Mouse (Mus musculus): ENCODE results near the gene Micall2. TPM values are rescaled to one million over a fixed set of nuclear protein-coding genes. Genes with fewer than 3 reads are reported as not detected.
A peak's percentile ranks its signal among the peaks of the same experiment; 100 is the strongest.
"Not testable (repeated sequence)": the region's sequence is repeated elsewhere in the genome, so short reads cannot be mapped to it uniquely, and the experiment has no call there.

Micall2 gene
- 1 to 10 TPM; 1.3 to 2.6 (median 1.9) TPM for total RNA-seq (2022)

DNA sequence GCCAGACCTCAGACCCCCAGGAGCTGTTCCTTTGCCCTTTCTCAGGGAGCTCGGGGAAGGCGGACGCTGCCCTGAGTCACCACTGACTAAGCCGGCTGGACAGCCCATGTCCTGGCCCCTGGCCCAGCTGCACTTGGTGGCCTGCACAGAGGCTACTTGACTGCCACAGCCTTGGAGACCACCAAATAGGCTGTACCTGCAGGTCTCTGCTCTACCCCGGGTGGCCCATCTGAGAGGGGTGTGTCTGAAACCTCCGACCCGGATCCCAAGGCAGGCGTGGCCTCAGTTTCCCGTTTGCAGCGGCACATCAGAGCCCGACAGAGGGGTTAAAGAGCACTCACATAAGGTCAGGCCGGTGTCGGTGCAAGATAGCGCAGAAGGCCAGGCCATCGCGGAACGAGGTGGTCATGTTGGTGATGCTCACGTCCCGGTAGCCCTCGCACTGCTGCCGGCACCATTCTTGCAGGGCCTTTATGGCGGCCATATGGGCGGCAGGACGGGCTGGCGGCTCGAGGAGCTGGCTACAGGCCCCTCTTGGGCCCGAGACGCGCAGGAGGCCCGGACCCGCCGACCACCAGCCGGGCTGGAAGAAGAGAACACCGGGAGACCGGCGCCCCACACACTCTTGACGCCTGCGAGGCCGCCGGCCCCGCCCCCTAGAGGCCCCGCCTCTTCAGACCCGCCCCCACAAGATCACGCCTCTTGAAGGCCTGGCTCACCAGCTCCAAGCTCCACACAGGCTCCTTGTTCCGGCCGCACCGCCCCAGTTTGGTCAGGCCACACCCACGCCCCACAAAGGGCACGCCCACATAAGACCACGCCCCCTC is at the start of gene Micall2:
Gene Micall2 (minus strand): TSS at position 660 of the 827 bp plus-strand sequence.
- peak; percentile 97 for DNase-seq (ENCODE audit: low spot score)

DNA sequence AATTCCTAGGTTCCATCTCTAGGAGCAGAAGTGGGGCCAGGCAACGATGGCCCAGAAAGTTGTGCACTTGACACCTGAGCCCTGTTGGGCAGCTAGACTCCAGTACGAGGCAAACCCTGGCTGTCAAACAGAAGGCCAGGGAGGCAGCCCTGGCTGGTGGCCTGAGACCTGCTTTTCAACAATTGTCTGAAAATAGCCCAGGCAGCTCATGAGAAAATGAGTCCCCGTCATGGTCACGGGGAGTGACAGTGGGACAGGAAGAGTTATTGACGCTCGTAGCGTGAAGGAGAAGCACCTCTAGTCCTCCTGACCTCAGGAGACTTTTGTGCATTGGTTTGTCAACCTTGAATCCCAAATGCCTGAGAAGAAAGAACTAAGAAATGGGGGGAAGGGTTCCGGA is 45.3 kb upstream of the Micall2 start:
- peak; percentile 67 for DNase-seq (ENCODE audit: low spot score)

DNA sequence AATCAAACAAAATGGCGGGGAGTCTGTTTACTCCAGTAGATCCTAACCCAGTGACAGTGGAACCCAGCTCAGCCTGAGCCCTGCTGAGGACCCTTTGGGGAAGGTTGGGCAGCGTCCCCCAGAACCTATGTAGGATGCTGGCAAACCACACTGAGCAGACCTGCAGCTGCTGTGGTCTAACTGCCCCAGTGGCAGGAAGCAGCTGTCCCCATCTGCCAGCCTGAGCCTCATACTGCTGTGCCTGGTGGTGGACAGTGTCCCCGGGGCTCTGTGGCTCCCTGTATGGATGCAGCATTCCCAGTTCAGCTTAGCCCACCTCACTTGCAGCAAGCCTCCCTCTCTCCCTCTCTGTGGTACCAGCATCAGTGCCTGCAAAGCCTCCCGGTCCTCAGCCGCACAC is 40.8 kb upstream of the Micall2 start:
- no peak for DNase-seq (ENCODE audit: low spot score)

DNA sequence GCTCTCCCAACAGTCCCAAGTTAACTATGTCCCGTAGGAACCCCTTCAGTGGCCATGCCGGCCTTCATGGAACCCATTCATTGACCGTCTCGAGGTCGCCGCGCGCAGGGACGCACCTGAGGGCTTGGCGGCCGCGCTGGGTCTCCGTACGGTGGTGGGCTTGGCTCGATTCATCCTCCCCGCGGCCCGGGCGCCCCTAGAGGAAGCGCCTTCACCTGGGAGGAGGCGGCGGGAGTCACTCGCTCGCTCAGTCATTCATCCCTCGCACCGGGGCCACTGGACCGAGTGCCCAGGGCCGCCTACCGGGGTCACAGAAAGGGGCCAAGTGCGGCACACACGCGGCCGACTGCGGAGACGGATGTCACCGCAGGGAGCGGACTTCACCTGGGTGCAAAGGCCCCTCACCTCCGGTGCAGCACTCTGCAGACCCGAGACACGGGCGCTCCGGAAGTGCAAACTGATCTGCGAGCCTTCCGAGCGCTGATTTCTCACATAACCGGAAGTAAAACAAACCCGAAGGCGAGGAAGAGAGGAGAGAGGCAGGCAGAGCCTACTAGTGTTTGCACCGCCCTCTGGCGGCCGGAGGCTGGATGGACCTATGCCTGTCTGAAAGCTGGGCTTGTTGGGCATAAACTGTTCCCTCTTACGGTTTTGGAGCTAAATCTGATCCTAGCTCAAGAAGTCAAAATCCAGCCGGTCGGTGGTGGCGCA is 39.2 kb upstream of the Micall2 start, which contains the start of gene Ints1:
Gene Ints1 (minus strand): TSS at position 459 of the 711 bp plus-strand sequence.
- DNase-seq (ENCODE audit: low spot score): peak; percentile 95

DNA sequence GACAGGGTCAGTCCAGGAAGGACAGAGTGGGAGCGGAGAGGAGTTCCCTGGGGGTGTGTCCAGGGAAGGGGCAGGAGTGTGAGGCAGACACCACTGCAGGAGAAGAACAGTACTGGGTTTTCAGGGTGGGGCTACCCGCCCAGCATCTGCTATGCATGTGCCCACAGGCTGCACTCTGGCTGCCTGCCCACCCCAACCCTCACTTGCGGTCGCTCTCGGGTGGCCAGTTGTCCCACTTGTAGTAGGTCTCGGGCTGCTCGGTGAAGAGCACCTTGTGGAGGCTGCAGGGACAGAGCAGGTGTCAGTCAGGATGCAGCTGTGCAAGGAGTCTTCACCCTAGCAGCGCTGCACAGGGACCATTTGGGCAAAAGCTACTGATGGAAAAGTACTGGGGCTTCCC is 32.1 kb upstream of the Micall2 start:
- DNase-seq (ENCODE audit: low spot score): no peak

DNA sequence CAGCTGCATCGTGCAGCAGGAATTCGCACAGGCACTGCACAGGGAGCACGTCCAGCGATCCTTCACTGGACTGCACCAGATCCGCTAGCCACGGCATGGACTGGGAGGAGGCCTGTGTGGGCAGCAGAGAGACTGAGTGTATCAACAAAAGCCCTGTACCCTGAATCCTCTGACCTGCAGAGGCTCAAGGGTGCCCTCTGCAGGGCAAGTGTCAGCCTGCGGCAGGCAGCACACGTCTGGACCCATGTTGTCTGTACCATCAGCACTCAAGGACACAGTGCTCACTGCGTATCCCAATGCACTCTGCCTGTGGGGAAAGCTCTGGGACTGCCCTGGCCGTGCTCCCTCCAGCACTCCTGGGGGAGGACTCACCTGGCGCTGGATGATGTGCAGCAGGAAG is 28.2 kb upstream of the Micall2 start:
- DNase-seq (ENCODE audit: low spot score): no peak

DNA sequence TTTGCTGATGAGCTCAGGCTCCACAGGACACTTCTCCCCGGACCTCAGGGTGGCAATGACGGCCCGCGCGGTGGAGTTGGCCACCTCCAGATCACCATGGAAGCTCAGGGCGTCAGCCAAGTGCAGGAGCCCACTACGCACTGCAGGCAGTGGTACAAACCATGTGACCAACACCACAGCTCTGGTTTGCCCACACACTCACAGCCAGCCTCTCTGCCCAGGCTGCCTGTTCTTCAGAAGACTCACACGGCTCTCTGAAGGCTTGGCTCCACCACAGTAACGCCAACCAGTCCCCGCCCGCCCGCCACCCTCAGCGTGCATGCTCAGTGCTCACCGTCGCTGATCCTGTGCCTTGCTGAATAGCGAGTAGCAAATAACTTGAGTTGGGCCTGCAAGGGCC is 22.0 kb upstream of the Micall2 start:
- no peak for DNase-seq (ENCODE audit: low spot score)

DNA sequence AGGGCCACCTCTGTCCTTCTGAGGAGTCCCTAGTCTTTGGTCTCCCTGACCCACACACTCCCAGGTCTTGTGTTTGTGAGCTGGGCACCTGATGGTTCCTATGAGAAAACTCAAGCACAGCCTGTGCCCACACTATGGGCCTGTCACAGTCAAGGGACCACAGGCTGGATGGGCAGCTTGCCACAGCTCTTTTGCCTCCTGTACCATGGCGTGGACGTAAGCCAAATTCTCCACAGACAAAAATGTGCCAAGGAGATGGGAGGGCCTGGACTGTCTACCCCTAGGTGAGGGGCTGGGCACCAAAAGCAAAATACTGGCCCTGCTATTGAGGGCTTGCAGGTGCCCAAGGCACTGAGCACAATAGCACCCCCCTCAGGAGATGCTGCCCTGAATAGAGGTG is 20.4 kb upstream of the Micall2 start:
- no peak for DNase-seq (ENCODE audit: low spot score)

DNA sequence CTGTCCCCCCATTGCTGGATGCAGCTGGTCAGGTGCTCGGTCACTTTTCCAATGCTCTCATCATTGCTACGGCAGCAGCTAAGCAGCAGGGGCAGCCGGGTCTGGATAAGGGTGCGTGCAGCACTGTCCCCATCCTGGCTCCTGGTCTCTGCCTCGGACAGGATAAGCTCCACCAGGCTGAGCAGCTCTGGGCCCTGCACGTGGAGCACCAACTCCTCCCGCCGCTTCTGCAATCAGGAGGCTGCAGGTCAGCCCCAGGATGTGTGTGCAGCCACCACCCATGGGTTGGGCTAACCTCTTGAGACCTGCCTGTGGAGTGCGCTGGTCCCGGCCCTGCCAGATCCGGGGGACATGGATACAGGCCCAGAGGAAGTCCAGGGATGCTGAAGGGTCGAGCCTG is 20.0 kb upstream of the Micall2 start:
- DNase-seq (ENCODE audit: low spot score): no peak

DNA sequence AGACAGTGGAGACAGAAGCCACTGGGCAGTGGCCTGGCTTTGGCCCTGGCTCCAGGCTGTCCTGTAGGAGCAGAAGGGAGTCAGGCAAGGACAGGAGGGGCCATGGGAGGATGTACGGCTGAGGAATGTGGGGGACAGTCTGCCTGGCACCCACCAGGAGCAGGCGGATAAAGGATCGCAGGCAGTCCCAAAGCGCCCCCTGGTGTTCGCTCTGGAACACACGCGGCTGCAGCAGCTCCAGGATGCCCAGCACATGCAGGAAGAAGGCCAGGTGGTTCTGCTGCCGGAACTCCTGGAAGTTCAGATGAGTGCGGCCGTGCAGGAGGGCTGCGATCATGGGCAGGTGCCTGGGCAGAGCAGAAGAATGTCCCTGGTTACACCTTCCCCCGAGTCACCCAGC is 18.6 kb upstream of the Micall2 start:
- DNase-seq (ENCODE audit: low spot score): no peak

DNA sequence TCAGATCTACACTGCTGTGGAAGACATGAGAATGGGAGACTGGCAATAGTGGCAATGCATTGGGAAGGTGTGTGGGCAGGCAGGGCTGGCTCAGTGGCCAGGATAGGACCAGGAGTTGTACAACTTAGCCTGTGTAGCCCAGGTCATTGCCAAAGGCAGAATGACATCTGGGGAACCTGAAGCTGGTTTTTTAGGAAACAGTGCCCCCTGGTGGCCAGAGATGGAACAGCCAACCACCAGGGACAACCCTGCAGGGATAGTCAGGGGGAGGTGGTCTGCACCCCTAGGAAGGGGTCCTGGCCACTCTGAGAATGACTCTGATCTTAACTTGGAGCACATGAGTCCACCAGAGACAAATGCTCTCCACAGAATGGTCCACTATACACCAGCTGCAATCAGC is 14.4 kb upstream of the Micall2 start:
- DNase-seq (ENCODE audit: low spot score): peak; percentile 70

DNA sequence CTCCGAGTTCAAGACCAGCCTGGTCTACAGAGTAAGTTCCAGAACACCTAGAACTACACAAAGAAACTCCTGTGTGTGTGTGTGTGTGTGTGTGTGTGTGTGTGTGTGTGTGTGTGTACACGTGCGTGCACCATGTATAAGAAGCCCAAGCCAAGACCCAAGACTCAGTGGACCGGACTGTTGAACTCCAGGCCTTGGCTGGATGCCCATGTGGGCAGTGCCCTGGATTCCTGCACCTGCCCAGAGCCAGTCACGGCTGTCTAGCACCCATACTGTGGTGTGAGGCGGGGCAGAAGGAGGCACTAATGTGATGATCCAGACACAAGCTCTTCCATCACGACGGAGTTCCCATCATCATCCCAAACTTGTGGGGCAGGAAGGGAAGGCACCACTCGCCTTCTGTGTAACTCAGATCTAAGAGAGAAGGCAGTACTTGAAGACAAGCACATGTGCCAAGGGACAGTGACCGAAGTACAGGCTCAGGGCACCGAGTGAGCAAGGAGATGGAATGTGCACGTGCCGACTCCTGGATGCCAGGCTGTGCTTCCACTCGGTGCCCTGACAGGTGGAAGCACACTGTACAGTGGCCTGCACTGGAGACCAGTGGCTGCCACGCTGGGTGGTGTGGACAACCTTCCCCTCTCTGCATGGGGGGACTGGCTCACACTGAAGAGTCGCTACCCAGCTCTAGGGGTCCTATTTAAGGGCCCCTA is 13.4 kb upstream of the Micall2 start:
- DNase-seq (ENCODE audit: low spot score): no peak

DNA sequence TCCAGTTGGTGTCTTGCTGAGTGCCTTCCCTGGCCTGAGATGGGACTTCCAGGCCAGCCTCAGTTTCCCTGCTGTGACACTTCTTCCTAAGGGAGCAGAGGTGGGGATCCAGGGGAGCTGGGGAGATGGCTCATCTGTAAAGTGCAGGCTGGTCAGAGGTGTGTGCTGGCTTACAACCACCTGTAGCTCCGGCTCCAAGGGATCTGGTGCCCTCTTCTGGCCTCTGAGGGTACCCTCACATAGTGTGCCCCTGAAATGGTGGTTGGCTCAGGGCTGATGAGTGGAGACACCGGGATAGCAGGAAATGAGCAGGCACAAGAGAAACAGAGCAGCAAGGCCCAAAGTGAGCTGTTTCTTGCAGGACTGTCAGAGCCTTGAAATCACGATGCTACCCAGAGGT is 9.6 kb upstream of the Micall2 start:
- peak; percentile 57 for DNase-seq (ENCODE audit: low spot score)

DNA sequence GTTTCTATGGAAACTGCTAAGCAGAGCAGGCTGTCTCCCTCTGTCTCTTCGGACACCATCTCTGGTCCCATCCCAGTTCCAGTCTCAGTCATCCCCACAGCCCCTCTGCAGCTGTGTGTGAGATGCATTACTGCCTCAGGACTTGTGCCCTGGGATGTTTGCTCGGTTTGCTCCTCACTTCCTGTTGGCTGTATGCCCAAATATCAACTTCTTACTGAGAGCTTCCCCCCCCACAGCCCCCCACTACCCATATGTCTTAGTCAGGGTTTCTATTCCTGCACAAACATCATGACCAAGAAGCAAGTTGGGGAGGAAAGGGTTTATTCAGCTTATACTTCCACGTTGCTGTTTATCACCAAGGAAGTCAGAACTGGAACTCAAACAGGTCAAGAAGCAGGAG is 6.5 kb upstream of the Micall2 start:
- not testable (repeated sequence) for DNase-seq (ENCODE audit: low spot score)

DNA sequence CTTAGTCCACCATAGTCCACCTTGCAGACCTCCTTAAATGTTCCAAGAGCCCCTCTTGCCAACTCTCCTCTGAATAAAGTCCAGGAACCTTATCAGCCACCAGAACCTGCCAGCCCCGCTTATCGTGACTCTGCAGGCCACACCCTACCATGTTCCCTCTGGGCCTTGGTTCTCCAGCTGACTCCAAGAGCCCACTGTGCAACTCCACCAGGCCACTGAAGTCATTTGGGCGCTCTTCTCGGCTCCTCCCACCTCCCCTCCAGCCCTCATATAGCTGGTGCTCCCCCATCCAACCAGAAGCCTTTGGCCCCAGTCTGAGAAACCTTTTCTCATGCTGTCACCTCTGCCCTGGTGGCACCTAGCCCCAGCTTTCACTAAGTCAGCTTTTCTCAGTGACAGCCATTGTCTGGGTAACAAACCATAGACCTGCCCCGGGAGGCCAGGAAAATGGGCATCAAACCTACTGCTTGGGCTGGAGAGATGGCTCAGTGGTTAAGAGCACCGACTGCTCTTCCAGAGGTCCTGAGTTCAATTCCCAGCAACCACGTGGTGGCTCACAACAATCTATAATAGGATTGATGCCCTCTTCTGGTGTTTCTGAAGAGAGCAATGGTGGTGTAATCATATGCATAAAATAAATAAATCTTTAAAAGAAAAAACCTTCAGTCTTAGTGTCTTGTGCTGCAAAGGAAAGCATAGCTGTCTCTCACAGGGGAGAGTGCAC is 2.6 kb upstream of the Micall2 start:
- no peak for DNase-seq (ENCODE audit: low spot score)

DNA sequence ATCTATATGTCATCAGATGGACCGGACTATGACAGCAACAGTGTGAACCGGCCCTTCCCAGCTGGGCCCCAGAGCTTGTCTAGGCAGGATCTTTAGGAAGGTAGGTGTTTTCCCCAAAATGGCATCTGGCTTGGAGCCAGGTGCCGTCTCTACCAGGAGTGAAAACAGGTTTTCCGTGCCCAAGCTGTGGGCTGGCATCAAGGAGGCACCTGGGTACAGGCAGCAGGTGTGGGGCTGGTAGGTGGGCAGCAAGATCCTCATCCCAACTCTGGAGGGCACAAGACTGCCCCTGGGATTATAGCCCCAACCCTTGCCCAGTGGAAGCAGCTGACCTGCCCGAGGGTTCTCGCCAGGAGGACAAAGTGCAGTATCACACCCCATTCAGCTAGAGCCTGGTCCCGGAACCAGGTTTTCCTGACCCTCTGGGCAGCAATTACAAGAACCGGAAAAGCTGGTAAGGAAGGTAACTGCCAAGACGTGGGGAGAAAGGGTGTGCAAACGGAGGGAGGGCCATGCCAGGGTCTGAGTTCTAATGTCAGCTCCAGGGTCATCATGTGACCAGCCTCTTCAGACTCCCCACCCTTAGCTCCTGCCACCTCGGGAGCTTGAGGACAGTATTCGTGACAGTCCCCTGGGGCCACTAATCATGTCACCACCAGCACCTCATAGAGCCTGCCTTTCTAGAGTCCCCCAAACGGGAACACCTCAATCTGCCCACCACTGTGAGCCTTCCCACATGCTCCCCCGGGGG is 1.9 kb upstream of the Micall2 start:
- DNase-seq (ENCODE audit: low spot score): no peak

DNA sequence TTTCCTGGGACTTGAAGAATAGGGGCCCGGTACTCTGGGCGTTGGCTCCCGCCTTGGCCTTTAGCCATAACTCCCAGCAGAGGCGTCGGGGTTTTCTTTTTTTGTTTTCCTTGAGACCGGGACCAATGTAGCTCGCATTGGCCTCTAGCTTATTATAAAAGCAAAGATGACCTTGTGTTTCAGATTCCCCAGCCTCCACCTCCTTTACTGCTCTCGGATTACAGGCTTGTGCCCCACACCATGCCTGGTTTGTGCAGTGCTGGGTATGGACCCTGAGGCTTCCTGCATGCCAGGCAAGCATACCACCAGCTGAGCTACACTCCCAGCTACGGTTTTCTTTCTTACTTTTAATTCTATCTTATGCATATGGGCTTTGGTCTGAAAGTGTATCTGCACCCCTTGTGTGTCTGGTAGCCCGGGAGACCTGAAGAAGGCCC is 386 bp upstream of the Micall2 start:
- DNase-seq (ENCODE audit: low spot score): no peak

DNA sequence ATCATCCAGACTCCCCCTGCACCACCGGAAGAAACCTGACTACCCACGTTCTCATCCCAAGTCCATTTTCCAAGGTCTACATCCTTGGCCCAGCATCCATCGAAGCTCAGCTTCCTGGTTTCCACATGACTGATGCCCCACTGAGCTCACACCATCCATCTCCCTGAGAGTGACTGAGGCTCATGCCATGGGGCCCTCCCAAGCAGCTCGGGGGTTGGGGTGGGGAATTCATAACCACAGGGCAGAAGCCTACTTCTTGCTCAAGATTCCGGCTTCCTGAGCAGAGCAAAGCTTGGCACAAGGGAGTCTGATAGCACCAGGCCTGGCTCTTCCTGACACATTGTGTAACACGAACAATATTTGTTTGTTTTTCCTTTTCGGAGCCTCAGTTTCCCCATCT is 1.4 kb downstream of the Micall2 start:
- no peak for DNase-seq (ENCODE audit: low spot score)

DNA sequence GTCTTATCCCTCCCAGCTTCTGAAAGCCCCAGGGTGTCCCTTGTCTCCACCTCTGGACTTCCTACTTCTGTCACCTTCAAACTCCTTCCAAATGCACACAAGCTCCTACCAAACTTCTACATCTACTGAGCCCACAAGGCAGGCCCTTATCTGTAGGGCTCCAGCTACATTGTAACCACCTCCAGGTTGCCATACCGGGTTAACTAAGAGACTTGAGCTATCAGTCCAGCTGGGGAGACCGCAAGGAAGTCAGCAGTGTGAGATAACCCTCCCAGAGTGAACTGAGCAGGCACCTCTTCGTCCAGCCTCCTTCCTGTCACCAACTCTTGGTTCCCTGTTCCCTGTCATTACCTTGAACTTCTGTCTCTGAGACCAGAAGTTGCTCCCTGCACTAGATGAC is 2.1 kb downstream of the Micall2 start:
- no peak for DNase-seq (ENCODE audit: low spot score)

DNA sequence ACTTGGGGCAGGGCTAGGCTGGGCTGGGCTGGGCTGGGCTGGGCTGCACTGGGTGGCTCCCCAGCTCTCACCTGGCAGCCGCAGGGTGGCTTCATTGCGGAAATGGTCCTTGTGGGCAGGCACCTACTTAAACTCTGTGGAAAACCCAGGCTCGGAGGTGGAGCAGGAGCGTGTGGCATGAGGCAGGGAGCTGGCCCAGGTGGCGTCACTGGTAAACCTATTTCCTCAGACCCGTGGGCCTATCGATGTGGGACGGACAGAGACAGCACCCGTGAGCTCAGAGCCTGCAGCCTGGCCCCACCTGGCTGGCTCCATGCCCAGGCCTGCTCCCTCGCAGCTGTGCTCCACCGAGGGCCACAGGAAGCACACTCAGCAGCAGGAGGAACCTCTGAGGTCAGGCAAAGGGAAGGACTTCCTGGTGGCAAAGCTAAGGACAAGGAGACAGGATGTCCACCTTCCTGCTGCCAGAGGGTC is 3.5 kb downstream of the Micall2 start:
- DNase-seq (ENCODE audit: low spot score): peak; percentile 59

Measured in heart, adult 8-10 months (tissue).